Mouse (Mus musculus): ENCODE results near the gene Elovl2.

- no peak for TF ChIP-seq POLR2A (IDR thresholded peaks at IDR 0.05; ENCODE audit: control insufficient read depth, low read depth, low read length)
- no peak for TF ChIP-seq CTCF (IDR thresholded peaks at IDR 0.05; ENCODE audit: control insufficient read depth, insufficient read depth, insufficient replicate concordance, low read depth, low read length)
Observed at GRCm38 (mm10) chr13:41257851-41258250, 37.6 kb upstream of the Elovl2 start.
